Mouse (Mus musculus): ENCODE measurements around the gene Hsd11b2. TPM values are rescaled to one million over a fixed set of nuclear protein-coding genes. Genes with fewer than 3 reads are reported as not detected.
A peak's percentile ranks its signal among the peaks of the same experiment; 100 is the strongest.

The Hsd11b2 gene
- polyA plus RNA-seq, 1 experiment from 2014 or later = 6.7 TPM

DNA sequence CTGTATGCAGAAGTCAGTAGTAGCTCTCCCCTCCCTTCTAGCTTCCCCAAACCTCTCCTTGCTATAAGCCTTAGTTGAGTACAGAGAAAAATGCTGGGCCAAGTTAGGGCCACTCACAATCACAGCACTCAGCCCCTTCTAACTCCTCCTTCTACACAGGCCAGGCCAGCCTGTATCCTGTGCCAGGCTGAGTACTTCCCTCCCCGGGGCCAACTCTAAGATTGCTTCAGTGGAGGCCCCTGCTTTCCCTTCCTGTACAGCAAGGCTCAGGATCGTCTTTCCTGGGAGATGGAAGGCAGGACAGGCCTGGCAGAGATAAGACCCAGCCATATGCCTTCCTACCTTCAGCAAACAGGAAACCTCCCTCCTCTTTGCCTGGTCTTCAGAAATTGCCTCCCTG lies 14.9 kb downstream of the Hsd11b2 start:
- Histone ChIP-seq H3K4me3 (no peak overlapping the region), H3K4me1 (peaks cover 44% of the 10 kb centered on the region), H3K9me3 (replicated peaks) (no peaks in the 10 kb centered on the region), H3K4me2 (no peak overlapping the region), H3K27me3 (replicated peaks) (no peaks in the 10 kb centered on the region), H3K36me3 (peaks cover 63% of the 10 kb centered on the region), H3K9ac (0 out of 2 replicates have a peak overlapping the region, but pooled peaks have one; percentile 22), H3K27ac (peak overlapping the region; percentile 73)
- peak; percentile 40 for ATAC-seq
- WGBS (ENCODE audit: insufficient replicate concordance) = 11% methylated on average over 2 of the region's 2 CpGs

DNA sequence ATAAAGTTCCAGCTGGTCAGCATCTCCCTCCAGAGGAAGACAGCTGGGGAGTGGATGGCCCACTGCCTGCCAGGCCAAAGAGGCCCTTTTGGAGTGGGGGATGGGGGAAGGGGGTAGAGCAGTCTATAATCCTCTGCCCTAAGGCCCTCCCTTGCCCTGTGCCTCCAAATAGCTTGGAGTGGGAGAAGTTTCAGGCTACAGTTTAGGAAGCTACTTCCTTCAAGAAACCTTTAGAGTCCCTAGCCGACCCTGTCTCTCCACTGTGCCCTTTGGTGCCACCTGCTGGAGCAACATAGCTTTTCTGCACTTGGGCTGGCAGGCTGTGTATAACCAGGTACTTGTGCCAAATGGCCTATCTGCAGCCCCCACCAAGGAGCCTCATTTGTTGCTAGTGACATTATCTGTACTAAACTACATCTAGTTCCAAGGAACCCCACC lies 15.4 kb downstream of the Hsd11b2 start:
- Histone ChIP-seq H3K36me3 (peaks cover 63% of the 10 kb centered on the region), H3K9me3 (replicated peaks) (no peaks in the 10 kb centered on the region), H3K4me1 (peaks cover 44% of the 10 kb centered on the region), H3K27me3 (replicated peaks) (no peaks in the 10 kb centered on the region), H3K9ac (0 out of 2 replicates have a peak overlapping the region, but pooled peaks have one; percentile 22), H3K4me3 (no peak overlapping the region), H3K4me2 (no peak overlapping the region), H3K27ac (peak overlapping the region; percentile 73)
- ATAC-seq = peak; percentile 72
- WGBS (ENCODE audit: insufficient replicate concordance) = 15% methylated on average over 1 of the region's 1 CpGs

GRCm38 (mm10) chr8:105536546-105536945 lies 18.0 kb downstream of the Hsd11b2 start:
- no peak for ATAC-seq
- Histone ChIP-seq H3K27me3 (replicated peaks) (no peaks in the 10 kb centered on the region), H3K9ac (no peak overlapping the region), H3K4me1 (peaks cover 55% of the 10 kb centered on the region), H3K4me3 (no peak overlapping the region), H3K9me3 (replicated peaks) (no peaks in the 10 kb centered on the region), H3K27ac (no peak overlapping the region), H3K36me3 (peaks cover 52% of the 10 kb centered on the region), H3K4me2 (no peak overlapping the region)
- WGBS (ENCODE audit: insufficient replicate concordance) = 91% methylated on average over 3 of the region's 3 CpGs

DNA sequence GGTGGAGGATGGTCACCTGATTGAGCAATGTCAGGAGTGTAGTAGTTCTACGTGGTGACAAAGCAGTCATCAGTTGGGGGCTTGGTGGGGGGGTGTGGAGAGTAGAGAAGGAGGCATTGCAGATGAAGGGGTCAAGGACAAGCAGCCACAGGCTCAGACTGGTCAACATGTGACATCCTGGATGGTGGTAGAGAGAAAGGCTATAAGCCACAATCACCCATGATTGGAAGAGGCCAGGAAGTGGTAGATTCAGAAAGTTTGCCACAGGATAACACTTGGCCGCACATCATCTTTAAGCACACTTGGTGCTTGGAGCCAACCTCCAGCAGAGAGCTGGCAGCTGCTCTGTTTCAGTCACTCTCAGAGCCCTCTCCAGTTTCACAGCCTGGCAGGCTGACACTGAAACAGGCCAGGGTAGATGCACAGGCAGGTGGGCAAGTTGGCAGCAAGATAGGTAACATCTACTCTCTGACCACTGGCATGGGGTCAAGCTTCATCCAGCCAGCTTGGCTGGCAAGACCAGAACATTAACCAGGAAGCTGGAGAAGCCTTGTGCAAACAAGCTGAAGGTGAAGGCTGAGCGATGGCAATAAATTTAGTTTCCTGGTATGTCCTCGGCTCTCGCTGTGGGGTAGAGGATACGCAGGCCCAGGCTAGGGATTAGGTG lies 18.6 kb downstream of the Hsd11b2 start:
- WGBS (ENCODE audit: insufficient replicate concordance) = 86% methylated on average over 6 of the region's 6 CpGs

GRCm38 (mm10) chr8:105538940-105539339 lies 20.4 kb downstream of the Hsd11b2 start:
- WGBS (ENCODE audit: insufficient replicate concordance) = 85% methylated on average over 4 of the region's 4 CpGs
- no peak for ATAC-seq

More for the DNA sequence above, 18.6 kb downstream of the Hsd11b2 start:
- no peak for ATAC-seq
- H3K27ac ChIP-seq = no peak overlapping the region
- H3K4me2 ChIP-seq = no peak overlapping the region
- peaks cover 56% of the 10 kb centered on the region for H3K36me3 ChIP-seq
- no peaks in the 10 kb centered on the region for H3K27me3 ChIP-seq (replicated peaks)
- peaks cover 55% of the 10 kb centered on the region for H3K4me1 ChIP-seq
- no peak overlapping the region for H3K4me3 ChIP-seq
- no peak overlapping the region for H3K9ac ChIP-seq
- H3K9me3 ChIP-seq (replicated peaks) = no peaks in the 10 kb centered on the region

GRCm38 (mm10) chr8:105542032-105542656 lies 23.6 kb downstream of the Hsd11b2 start:
- H3K4me3 ChIP-seq = no peak overlapping the region
- H3K9ac ChIP-seq = 0 out of 2 replicates have a peak overlapping the region, but pooled peaks have one; percentile 13
- H3K4me2 ChIP-seq = peak overlapping the region; percentile 59
- H3K4me1 ChIP-seq = peaks cover 78% of the 10 kb centered on the region
- H3K27ac ChIP-seq = peak overlapping the region; percentile 92
- H3K27me3 ChIP-seq (replicated peaks) = no peaks in the 10 kb centered on the region
- WGBS (ENCODE audit: insufficient replicate concordance) = 42% methylated on average over 3 of the region's 3 CpGs
- H3K36me3 ChIP-seq = peaks cover 34% of the 10 kb centered on the region
- peak; percentile 91 for ATAC-seq
- no peaks in the 10 kb centered on the region for H3K9me3 ChIP-seq (replicated peaks)

More at GRCm38 (mm10) chr8:105538940-105539339, 20.4 kb downstream of the Hsd11b2 start:
- H3K27ac ChIP-seq = no peak overlapping the region
- no peaks in the 10 kb centered on the region for H3K9me3 ChIP-seq (replicated peaks)
- no peak overlapping the region for H3K4me2 ChIP-seq
- H3K9ac ChIP-seq = no peak overlapping the region
- H3K36me3 ChIP-seq = peaks cover 56% of the 10 kb centered on the region
- H3K27me3 ChIP-seq (replicated peaks) = no peaks in the 10 kb centered on the region
- no peak overlapping the region for H3K4me3 ChIP-seq
- H3K4me1 ChIP-seq = peaks cover 55% of the 10 kb centered on the region

DNA sequence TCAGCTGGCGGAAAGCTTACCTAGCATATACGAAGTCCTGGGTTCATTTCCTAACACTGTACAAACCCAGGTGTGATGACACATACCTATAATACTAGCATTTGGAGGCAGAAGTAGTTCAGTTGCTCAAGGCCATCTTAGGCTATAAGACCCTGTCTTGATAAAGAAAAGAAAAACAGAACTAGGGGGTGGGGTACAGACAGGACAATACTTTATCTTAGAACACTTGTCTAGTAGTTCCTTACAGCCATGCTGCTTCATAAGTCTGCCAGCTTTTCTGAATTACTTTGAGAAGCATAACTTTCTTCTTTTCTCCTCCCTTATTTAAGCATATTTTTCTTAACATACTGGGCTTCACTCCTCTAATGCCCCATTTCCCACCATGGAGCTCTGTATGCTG lies 24.3 kb downstream of the Hsd11b2 start:
- peak overlapping the region; percentile 92 for H3K27ac ChIP-seq
- H3K36me3 ChIP-seq = peaks cover 27% of the 10 kb centered on the region
- peak overlapping the region; percentile 59 for H3K4me2 ChIP-seq
- ATAC-seq = peak; percentile 46
- H3K9ac ChIP-seq = peak overlapping the region; percentile 9; the same call in 1 of the 2 replicates
- 0 out of 2 replicates have a peak overlapping the region, but pooled peaks have one; percentile 4 for H3K4me3 ChIP-seq
- no peaks in the 10 kb centered on the region for H3K9me3 ChIP-seq (replicated peaks)
- H3K27me3 ChIP-seq (replicated peaks) = no peaks in the 10 kb centered on the region
- 58% methylated on average over 2 of the region's 2 CpGs for WGBS (ENCODE audit: insufficient replicate concordance)
- peaks cover 80% of the 10 kb centered on the region for H3K4me1 ChIP-seq

DNA sequence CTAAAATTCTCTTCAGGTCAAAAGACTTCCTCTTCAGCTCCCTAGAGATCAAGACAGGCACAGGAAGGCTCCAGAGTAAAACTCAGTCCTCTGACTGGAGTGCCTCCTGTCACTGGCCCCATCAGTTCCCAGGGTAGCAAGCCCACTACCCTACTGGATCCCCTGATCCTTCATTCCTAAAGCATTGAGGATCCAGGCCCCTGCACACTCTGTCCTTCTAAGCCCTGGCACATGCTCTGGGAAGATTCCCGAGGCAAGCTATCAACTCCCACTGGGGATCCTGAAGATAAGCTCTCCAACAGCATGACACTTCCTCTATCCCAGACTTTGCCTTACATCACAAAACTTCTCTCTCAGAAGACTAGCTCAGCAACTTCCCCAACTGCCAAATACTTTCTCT lies 25.1 kb downstream of the Hsd11b2 start:
- Histone ChIP-seq H3K9me3 (replicated peaks) (no peaks in the 10 kb centered on the region), H3K4me2 (peak overlapping the region; percentile 59), H3K4me3 (no peak overlapping the region), H3K27ac (peak overlapping the region; percentile 92), H3K9ac (no peak overlapping the region), H3K27me3 (replicated peaks) (no peaks in the 10 kb centered on the region), H3K36me3 (peaks cover 18% of the 10 kb centered on the region), H3K4me1 (peaks cover 80% of the 10 kb centered on the region)
- ATAC-seq = no peak
- WGBS (ENCODE audit: insufficient replicate concordance) = 4% methylated on average over 1 of the region's 1 CpGs

DNA sequence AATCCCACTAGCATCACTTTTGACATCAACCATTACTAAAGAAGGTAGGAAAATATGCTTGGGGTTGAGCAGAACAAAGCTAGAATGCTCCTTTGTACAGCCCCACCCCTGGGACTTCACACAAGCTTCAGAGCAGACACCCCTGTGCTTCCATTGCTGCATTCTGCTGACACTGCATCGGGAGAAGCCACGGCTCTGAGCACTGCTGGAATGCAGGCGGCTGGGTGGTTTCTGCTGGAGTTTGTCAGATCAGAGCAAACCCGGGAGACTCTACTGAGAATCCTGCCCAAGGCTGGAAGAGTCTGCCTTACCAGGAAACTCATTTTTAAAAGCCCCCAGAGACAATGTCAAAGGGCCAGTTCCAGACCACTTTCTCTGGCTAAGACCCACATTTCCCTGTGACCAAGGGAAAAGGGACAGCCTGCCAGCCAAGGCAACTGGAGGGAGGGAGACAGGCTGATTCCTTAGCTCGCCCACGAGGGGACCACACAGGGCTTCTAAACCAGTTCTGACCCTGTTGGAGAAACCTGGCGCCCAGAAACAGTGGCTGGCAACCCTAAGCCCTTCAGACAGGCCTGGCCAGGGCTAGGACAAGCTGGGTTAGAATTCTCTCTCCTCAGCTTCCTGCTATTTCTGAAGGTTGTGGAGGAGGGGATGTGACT lies 26.1 kb downstream of the Hsd11b2 start:
- peak overlapping the region; percentile 92 for H3K27ac ChIP-seq
- H3K27me3 ChIP-seq (replicated peaks) = no peaks in the 10 kb centered on the region
- peaks cover 77% of the 10 kb centered on the region for H3K4me1 ChIP-seq
- WGBS (ENCODE audit: insufficient replicate concordance) = 62% methylated on average over 7 of the region's 7 CpGs
- no peak for ATAC-seq
- no peak overlapping the region for H3K9ac ChIP-seq
- H3K36me3 ChIP-seq = peaks cover 9% of the 10 kb centered on the region
- no peak overlapping the region; the same call in 1 of the 2 replicates for H3K4me2 ChIP-seq
- no peak overlapping the region for H3K4me3 ChIP-seq
- no peaks in the 10 kb centered on the region for H3K9me3 ChIP-seq (replicated peaks)

DNA sequence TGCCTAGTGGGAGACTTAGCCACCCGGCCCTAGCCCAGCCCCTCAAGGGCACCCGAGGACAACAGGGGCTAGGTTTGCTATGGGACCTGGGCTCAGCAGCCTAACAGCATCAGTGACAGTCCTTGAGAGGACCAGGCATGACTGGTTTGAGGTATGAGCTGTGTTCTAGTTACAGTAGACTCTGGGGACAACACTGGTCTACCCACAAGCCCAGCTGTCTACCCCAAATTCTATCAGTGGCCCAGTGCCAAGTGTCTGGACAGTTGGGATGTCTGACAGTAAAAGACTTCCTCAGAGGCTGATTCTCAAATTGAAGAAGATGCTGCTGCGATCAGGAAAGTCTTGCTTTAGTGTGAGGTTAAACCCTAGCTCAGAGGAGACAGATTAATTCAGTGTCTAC lies 26.7 kb downstream of the Hsd11b2 start:
- no peaks in the 10 kb centered on the region for H3K9me3 ChIP-seq (replicated peaks)
- peak overlapping the region; percentile 92 for H3K27ac ChIP-seq
- H3K4me1 ChIP-seq = peaks cover 71% of the 10 kb centered on the region
- no peak overlapping the region for H3K9ac ChIP-seq
- H3K27me3 ChIP-seq (replicated peaks) = no peaks in the 10 kb centered on the region
- ATAC-seq = no peak
- 83% methylated on average over 3 of the region's 3 CpGs for WGBS (ENCODE audit: insufficient replicate concordance)
- H3K4me3 ChIP-seq = no peak overlapping the region
- H3K36me3 ChIP-seq = peaks cover 9% of the 10 kb centered on the region
- H3K4me2 ChIP-seq = no peak overlapping the region

DNA sequence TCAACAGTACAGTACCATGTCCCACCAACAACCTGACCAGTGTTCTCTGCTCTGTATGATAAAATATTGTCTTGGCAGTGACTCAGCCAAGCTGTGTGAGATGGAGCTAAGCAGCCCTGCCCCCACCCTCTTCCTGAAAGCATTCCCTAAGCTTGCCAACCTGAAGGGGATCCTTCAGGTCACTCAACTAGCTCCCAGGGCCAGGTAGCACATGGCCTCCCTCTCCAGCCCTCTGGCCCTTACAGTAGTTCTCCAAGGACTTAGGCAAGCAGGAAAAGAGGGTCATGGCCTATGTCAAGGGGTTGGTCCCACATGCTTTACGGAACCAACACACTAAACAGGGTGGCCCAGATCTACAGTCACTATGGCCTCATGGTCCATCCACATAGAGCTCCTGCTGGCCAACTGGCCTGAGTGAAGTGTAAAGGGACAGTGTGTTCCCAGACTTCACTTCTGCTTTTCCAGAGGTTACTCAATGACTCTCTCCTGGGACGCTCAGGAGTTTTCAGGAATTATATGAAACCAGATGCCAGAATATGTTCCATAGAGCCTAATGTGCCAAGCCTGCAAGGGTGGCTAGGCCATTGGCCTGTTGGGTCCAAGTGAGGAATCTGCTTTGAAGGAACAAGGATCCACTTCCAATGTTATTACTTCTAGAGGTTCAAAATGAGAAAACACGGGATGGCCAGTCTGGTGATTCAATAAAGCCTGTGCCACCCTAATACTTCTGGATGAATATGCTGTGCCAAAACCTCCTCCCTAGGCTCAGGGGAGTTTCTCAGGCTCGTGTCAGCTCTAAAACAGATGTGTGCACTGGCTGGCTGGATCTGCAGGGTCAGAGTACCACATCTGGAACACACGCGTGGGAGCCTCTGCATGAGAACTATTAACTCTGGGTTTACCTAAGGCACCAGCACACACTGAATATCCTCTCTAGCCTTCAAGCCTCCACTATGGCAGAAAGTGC lies 28.1 kb downstream of the Hsd11b2 start:
- Histone ChIP-seq H3K36me3 (peaks cover 3% of the 10 kb centered on the region; the same call in 1 of the 2 replicates), H3K9ac (0 out of 2 replicates have a peak overlapping the region, but pooled peaks have one; percentile 23), H3K27me3 (replicated peaks) (no peaks in the 10 kb centered on the region), H3K9me3 (replicated peaks) (no peaks in the 10 kb centered on the region), H3K4me1 (peaks cover 57% of the 10 kb centered on the region), H3K4me3 (no peak overlapping the region), H3K4me2 (no peak overlapping the region), H3K27ac (no peak overlapping the region)
- no peak for ATAC-seq
- 79% methylated on average over 6 of the region's 6 CpGs for WGBS (ENCODE audit: insufficient replicate concordance)
